Mouse (Mus musculus): Measurements from ENCODE around the gene Lonp1. TPM values are rescaled to one million over a fixed set of nuclear protein-coding genes. Genes with fewer than 3 reads are reported as not detected.

Gene Lonp1
- polyA plus RNA-seq (2014; fragmentation: Nextera tagmentation; extraction: Ambion mirVana): 33.3 and 41.8 TPM in 2 replicates

GRCm38 (mm10) chr17:56626754-56627470, at the start of gene Lonp1:
Gene Lonp1 (minus strand): TSS chr17:56626887.
- Histone ChIP-seq H3K27me3 (replicated peaks; ENCODE audit: control insufficient read depth, insufficient read depth, low read length) (no peaks in the 10 kb centered on the region), H3K36me3 (ENCODE audit: control insufficient read depth, insufficient read depth, low read length) (peaks cover 23% of the 10 kb centered on the region), H3K4me3 (ENCODE audit: low read depth, low read length) (peak within 1 kb of the TSS; percentile 92), H3K9me3 (replicated peaks; ENCODE audit: control insufficient read depth, low read length) (no peaks in the 10 kb centered on the region), H3K4me1 (ENCODE audit: control insufficient read depth, insufficient read depth, low read length) (peaks cover 16% of the 10 kb centered on the region), H3K4me2 (ENCODE audit: low read length) (peak within 1 kb of the TSS; percentile 77), H3K9ac (ENCODE audit: low read length) (peak within 1 kb of the TSS; percentile 82), H3K27ac (ENCODE audit: low read depth, low read length) (no peak within 1 kb of the TSS; the same call in 1 of the 2 replicates)
- ATAC-seq (peak; percentile 95), DNase-seq (ENCODE audit: low spot score) (peak; percentile 99)
- 1% methylated on average over 51 of the region's 51 CpGs for WGBS

DNA sequence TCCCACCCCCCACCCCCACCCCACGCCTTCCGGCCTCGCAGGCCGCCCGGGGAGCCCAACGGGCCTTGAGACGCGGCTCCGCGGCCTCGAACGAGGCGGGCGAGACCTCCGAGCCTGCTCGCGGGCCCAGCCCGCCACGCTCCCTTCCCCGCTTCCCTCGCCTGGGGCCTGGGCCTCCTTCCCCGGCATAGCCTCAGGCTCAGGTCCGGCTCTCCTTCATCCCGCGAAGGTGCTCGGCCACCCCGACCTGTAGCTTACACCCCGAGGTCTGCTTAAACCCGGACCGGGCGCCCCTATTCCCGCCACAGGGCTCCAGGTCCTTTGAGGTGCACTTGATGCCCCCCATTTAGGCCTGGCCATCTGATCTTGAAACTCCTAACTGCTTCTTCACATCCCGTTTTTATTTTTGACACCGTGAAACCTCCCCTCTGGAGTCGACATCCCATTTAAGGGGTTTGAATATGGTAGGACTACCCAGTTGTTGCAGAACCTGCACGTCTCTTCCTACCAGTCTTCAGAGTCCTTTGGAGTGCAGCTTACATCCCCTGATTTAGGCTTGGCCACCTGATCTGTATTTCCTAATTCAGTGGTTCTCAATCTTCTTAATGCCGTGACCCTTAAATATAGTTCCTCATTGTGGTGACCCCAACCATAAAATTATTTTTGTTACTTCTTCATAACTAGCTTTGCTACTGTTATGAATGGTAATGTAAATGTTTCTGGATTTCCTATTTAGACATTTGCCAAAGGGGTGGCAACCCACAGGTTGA, 47.1 kb upstream of the Lonp1 start:
- Histone ChIP-seq H3K4me3 (ENCODE audit: low read depth, low read length) (peak overlapping the region; percentile 91), H3K27me3 (replicated peaks; ENCODE audit: control insufficient read depth, insufficient read depth, low read length) (no peaks in the 10 kb centered on the region), H3K36me3 (ENCODE audit: control insufficient read depth, insufficient read depth, low read length) (peaks cover 19% of the 10 kb centered on the region), H3K9me3 (replicated peaks; ENCODE audit: control insufficient read depth, low read length) (no peaks in the 10 kb centered on the region), H3K9ac (ENCODE audit: low read length) (peak overlapping the region; percentile 97), H3K27ac (ENCODE audit: low read depth, low read length) (peak overlapping the region; percentile 74), H3K4me1 (ENCODE audit: control insufficient read depth, insufficient read depth, low read length) (peaks cover 20% of the 10 kb centered on the region), H3K4me2 (ENCODE audit: low read length) (peak overlapping the region; percentile 87)
- ATAC-seq (peak; percentile 18; the same call in 1 of the 2 replicates), DNase-seq (ENCODE audit: low spot score) (peak; percentile 10)
- WGBS: 2% methylated on average over 31 of the region's 37 CpGs

DNA sequence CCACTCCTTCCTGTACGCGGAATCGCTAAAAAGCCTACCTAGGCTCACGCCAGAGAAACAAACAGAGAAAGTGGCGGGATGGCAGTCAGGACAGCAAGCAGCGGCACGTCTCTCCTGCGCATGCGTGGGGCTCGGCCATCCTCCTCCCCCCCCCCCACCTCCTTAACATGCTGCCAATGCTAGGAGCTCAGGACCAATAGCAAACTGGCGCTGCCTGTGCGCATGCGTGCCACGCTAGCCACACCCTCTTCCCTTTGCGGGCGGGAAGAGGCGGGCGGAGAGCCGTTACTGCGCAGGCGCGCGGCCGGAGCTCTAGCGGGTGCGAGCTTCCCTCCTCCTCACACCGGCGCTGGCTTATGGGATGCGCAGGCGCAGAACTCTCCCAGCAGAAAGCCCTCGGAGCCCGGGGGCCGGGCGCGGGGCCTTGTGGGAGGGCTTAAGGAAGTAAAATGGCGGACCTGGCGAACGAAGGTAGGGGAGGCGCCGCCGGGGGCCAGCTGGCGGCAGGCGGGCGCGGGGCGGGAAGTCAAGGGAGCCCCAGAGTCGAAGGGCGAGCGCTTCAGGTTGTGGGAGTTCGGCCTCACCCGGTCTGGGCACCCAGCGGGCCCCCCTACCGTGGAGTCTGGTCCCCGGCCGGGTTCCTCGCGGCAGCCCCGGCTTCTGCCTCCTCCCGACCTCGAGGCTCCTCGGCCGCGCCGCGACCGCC, 46.4 kb upstream of the Lonp1 start, which contains the start of gene Ranbp3:
TSS of gene Ranbp3 (plus strand) at position 354 of the 706 bp plus-strand sequence.
- WGBS: under 1% methylated on average over 57 of the region's 66 CpGs
- Histone ChIP-seq H3K27ac (ENCODE audit: low read depth, low read length) (peak within 1 kb of the TSS; percentile 87), H3K9me3 (replicated peaks; ENCODE audit: control insufficient read depth, low read length) (no peaks in the 10 kb centered on the region), H3K4me2 (ENCODE audit: low read length) (peak within 1 kb of the TSS; percentile 87), H3K9ac (ENCODE audit: low read length) (peak within 1 kb of the TSS; percentile 97), H3K27me3 (replicated peaks; ENCODE audit: control insufficient read depth, insufficient read depth, low read length) (no peaks in the 10 kb centered on the region), H3K4me3 (ENCODE audit: low read depth, low read length) (peak within 1 kb of the TSS; percentile 91), H3K36me3 (ENCODE audit: control insufficient read depth, insufficient read depth, low read length) (peaks cover 19% of the 10 kb centered on the region), H3K4me1 (ENCODE audit: control insufficient read depth, insufficient read depth, low read length) (peaks cover 24% of the 10 kb centered on the region)
- peak; percentile 100 for DNase-seq (ENCODE audit: low spot score)
- peak; percentile 89 for ATAC-seq

DNA sequence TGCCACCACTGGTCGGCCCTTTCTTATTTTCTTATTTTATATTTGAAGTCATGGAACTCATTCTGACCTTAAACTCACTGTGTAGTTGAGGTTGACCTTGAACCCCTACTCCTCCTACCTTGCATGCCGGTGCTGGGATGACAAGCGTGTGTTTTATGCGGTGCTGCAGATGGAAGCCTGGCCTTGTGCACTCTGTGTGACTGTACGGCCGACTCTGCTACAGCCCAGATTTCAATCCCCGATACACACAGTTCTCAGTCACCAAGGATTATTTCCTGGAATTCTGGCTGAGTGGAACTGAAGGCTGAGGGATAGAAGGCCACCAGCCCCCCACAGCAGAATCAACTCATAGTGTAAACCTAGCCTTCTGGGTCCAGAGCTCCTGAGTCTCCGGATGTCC, 43.1 kb upstream of the Lonp1 start:
- Histone ChIP-seq H3K4me1 (ENCODE audit: control insufficient read depth, insufficient read depth, low read length) (peaks cover 15% of the 10 kb centered on the region), H3K4me2 (ENCODE audit: low read length) (no peak overlapping the region), H3K27ac (ENCODE audit: low read depth, low read length) (no peak overlapping the region), H3K9me3 (replicated peaks; ENCODE audit: control insufficient read depth, low read length) (no peaks in the 10 kb centered on the region), H3K27me3 (replicated peaks; ENCODE audit: control insufficient read depth, insufficient read depth, low read length) (no peaks in the 10 kb centered on the region), H3K36me3 (ENCODE audit: control insufficient read depth, insufficient read depth, low read length) (no peaks in the 10 kb centered on the region), H3K9ac (ENCODE audit: low read length) (no peak overlapping the region), H3K4me3 (ENCODE audit: low read depth, low read length) (no peak overlapping the region)
- DNase-seq (ENCODE audit: low spot score) (no peak), ATAC-seq (no peak)
- WGBS: 87% methylated on average over 8 of the region's 8 CpGs

DNA sequence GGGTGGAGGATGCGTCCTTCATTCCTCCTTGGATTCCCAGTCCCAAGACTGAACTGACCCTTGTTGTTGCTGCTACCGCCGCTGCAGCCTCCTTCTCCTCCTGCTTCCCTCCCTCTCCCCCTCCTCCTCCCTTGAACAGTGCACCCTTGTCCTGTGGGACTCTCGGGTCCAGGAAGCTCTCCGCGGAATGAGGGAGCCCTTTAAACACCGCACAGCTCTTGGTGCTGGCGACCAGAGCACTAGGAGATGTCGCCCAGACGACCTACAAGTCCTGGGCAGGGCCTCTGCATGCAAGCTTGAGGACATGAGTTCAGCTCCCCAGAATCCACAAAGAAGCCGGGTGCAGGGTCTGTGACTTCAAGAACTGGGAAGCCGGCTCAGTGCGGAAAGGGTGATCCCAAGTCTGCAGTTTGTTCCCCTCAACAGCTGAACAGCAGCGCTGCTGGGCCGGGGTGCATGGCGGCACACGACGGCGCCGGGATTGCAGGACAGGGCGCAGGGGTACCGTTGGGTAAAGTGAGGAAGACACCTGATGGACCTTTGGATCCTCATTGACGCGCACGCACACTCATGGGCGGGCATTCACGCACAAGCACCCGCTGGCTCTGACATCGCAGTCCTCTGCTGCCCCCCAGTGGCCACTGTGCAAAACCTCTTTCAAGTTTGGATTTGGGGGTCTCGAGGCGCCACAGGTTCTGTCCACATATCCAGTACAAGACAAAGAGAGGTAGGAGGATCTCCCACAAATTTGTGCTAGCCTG, 41.9 kb upstream of the Lonp1 start:
- DNase-seq (ENCODE audit: low spot score): peak; percentile 92
- H3K27me3 ChIP-seq (replicated peaks; ENCODE audit: control insufficient read depth, insufficient read depth, low read length): no peaks in the 10 kb centered on the region
- H3K4me1 ChIP-seq (ENCODE audit: control insufficient read depth, insufficient read depth, low read length): peaks cover 7% of the 10 kb centered on the region
- ATAC-seq: peak; percentile 19; the same call in 1 of the 2 replicates
- no peaks in the 10 kb centered on the region for H3K9me3 ChIP-seq (replicated peaks; ENCODE audit: control insufficient read depth, low read length)
- no peaks in the 10 kb centered on the region for H3K36me3 ChIP-seq (ENCODE audit: control insufficient read depth, insufficient read depth, low read length)
- 6% methylated on average over 31 of the region's 31 CpGs for WGBS
- peak overlapping the region; percentile 40 for H3K9ac ChIP-seq (ENCODE audit: low read length)
- no peak overlapping the region for H3K27ac ChIP-seq (ENCODE audit: low read depth, low read length)
- peak overlapping the region; percentile 34 for H3K4me3 ChIP-seq (ENCODE audit: low read depth, low read length)
- peak overlapping the region; percentile 74 for H3K4me2 ChIP-seq (ENCODE audit: low read length)

- ATAC-seq: no peak
- Histone ChIP-seq H3K4me2 (ENCODE audit: low read length) (no peak overlapping the region), H3K9ac (ENCODE audit: low read length) (no peak overlapping the region), H3K4me1 (ENCODE audit: control insufficient read depth, insufficient read depth, low read length) (peaks cover 6% of the 10 kb centered on the region), H3K36me3 (ENCODE audit: control insufficient read depth, insufficient read depth, low read length) (no peaks in the 10 kb centered on the region), H3K9me3 (replicated peaks; ENCODE audit: control insufficient read depth, low read length) (no peaks in the 10 kb centered on the region), H3K27me3 (replicated peaks; ENCODE audit: control insufficient read depth, insufficient read depth, low read length) (no peaks in the 10 kb centered on the region), H3K27ac (ENCODE audit: low read depth, low read length) (no peak overlapping the region), H3K4me3 (ENCODE audit: low read depth, low read length) (no peak overlapping the region)
- DNase-seq (ENCODE audit: low spot score): no peak
- WGBS: 66% methylated on average over 3 of the region's 3 CpGs
Measured at GRCm38 (mm10) chr17:56667591-56667990, 40.9 kb upstream of the Lonp1 start.

DNA sequence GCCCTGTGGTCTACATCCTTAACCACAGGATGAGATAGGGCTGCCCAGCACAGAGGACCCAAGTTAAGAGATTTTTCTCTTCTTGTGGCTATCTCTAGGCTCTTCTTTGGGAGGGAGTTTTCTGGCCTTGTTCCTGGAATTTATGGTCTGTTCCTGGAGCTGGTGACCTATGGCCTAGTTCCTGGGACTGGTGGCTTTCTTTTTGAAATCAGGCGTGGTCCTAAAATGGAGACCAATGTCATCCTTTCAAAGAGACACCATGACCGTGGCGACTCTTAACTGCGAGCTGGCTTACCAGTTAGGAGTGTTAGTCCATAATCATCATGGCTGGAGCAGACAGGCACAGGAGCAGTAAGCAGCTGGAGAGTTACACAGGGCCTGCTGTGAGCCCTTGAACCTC, 39.7 kb upstream of the Lonp1 start:
- H3K4me2 ChIP-seq (ENCODE audit: low read length): no peak overlapping the region
- no peak for DNase-seq (ENCODE audit: low spot score)
- 0 out of 2 replicates have a peak, but pooled peaks cover 4% of the 10 kb centered on the region for H3K4me1 ChIP-seq (ENCODE audit: control insufficient read depth, insufficient read depth, low read length)
- 93% methylated on average over 4 of the region's 4 CpGs for WGBS
- H3K4me3 ChIP-seq (ENCODE audit: low read depth, low read length): no peak overlapping the region
- no peaks in the 10 kb centered on the region for H3K9me3 ChIP-seq (replicated peaks; ENCODE audit: control insufficient read depth, low read length)
- no peak for ATAC-seq
- H3K27me3 ChIP-seq (replicated peaks; ENCODE audit: control insufficient read depth, insufficient read depth, low read length): no peaks in the 10 kb centered on the region
- no peak overlapping the region for H3K27ac ChIP-seq (ENCODE audit: low read depth, low read length)
- no peak overlapping the region for H3K9ac ChIP-seq (ENCODE audit: low read length)
- H3K36me3 ChIP-seq (ENCODE audit: control insufficient read depth, insufficient read depth, low read length): no peaks in the 10 kb centered on the region

DNA sequence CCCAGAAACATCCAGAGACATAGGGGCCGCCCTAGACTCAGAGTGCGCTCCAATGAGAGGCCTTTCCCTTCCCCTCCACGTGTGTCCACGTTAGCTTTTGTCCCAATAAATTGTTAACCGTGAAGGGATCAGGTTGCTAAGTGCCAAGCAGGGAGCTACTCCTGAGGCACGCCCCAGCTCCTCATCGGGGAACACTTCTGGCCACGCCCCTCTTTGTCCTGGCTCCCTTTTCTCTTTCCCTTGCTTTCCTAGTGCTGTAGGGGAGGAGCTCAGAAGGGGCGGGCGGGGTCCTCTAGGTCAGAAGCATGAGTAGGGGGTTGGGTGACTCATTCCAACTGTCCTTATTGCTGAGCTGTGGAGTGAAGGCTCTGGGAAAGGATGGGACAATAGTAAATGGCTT, 37.6 kb upstream of the Lonp1 start:
- DNase-seq (ENCODE audit: low spot score) (no peak), ATAC-seq (no peak)
- 0 out of 2 replicates have a peak, but pooled peaks cover 4% of the 10 kb centered on the region for H3K4me1 ChIP-seq (ENCODE audit: control insufficient read depth, insufficient read depth, low read length)
- no peaks in the 10 kb centered on the region for H3K36me3 ChIP-seq (ENCODE audit: control insufficient read depth, insufficient read depth, low read length)
- H3K9me3 ChIP-seq (replicated peaks; ENCODE audit: control insufficient read depth, low read length): no peaks in the 10 kb centered on the region
- no peak overlapping the region for H3K4me3 ChIP-seq (ENCODE audit: low read depth, low read length)
- no peak overlapping the region for H3K9ac ChIP-seq (ENCODE audit: low read length)
- H3K27ac ChIP-seq (ENCODE audit: low read depth, low read length): no peak overlapping the region
- no peaks in the 10 kb centered on the region for H3K27me3 ChIP-seq (replicated peaks; ENCODE audit: control insufficient read depth, insufficient read depth, low read length)
- H3K4me2 ChIP-seq (ENCODE audit: low read length): no peak overlapping the region
- 3% methylated on average over 10 of the region's 10 CpGs for WGBS
